Mouse (Mus musculus): ENCODE results near the gene Sdk1.

DNA sequence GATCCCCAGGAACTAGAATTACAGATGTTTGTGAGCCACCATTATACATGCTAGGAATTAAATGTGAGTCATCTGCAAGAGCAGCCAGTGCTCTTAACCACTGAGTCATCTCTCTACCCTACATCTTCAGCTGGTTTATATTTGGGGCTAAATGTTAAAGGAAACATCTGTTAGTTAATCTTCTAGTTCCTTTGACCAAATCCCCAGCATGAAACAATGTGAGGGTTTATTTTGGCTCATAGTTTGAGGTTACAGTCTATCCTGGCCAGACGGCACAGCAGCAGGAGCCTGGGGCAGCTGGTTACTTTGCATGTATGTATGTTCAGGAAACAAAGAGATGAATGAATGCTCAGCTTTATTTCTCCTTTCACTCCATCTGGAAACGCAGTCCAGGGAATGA is 62.5 kb downstream of the Sdk1 start:
- TF ChIP-seq POLR2AphosphoS2 (IDR thresholded peaks at IDR 0.05; ENCODE audit: low read depth, low read length) = no peak
- TF ChIP-seq CTCF (conservative IDR thresholded peaks at IDR 0.05 in 1 of 2, IDR thresholded peaks at IDR 0.05 in 1 of 2; ENCODE audit: low read depth in 2 of 2, low read length in 2 of 2) = no peak
- no peak for TF ChIP-seq POLR2A (IDR thresholded peaks at IDR 0.05; ENCODE audit: low read depth, low read length)

Data from CH12.LX (cell line).